Mouse (Mus musculus): ENCODE data around the gene Gtf3c3.

DNA sequence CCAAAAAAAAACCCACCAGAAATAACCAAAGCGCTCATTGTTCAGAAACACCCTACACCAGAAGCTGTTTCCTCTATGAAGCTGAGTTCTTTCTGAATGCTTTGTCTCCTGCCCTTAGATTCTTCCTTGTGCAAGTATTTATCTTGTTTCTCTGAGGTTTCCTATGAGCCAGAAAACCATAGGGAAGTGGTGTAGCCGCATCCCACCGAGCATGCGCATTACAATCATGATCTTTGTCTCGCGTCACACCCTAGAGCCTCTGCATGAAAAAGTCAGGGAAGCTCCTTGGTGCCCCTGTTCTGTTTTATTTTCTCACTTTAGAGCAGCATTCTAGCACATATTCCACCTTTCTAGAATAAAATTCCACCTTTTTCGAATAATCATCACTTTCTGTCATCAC, 4.9 kb upstream of the Gtf3c3 start:
- TF ChIP-seq CTCF (IDR thresholded peaks at IDR 0.05; ENCODE audit: insufficient read depth, low read depth, low read length) = no peak
- TF ChIP-seq POLR2A (IDR thresholded peaks at IDR 0.05; ENCODE audit: insufficient read depth, low read depth, low read length) = no peak

Data from olfactory bulb, adult 2 months (tissue).